Mouse (Mus musculus): ENCODE measurements around the gene Fhit. TPM values are rescaled to one million over a fixed set of nuclear protein-coding genes. Genes with fewer than 3 reads are reported as not detected.

The Fhit gene
- polyA plus RNA-seq, 1 experiment from 2014 or later, result 1.6 TPM

DNA sequence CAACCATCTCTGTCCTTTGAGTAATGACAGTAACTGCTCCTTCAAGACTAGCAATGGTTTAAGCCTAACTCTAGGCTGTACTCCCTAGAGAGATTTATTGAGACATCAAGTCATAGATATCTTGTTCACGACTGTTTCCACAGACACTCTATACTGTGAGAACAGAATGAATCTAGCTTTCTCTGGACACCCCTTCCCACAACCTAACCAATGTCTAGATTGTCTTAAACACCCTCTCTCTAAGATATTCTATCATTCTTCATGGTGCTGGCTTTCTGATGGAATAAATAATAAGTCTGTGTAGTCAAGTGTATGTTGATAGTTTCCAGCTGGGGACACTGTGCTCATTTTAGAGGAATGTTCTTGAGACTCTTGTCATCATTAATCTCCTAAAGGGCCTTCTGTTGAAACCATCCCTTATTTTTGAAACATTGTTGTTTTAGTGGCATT, 1148.0 kb downstream of the Fhit start:
- H3K36me3 ChIP-seq, result no peaks in the 10 kb centered on the region
- DNase-seq (no peak), ATAC-seq (ENCODE audit: low read depth) (no peak)
- no peak overlapping the region for H3K27ac ChIP-seq
- H3K4me1 ChIP-seq (replicated peaks), result no peaks in the 10 kb centered on the region
- no peak overlapping the region for H3K4me2 ChIP-seq
- H3K9me3 ChIP-seq (replicated peaks), result no peaks in the 10 kb centered on the region
- no peak overlapping the region for H3K9ac ChIP-seq
- no peaks in the 10 kb centered on the region for H3K27me3 ChIP-seq
- no peak overlapping the region for H3K4me3 ChIP-seq (replicated peaks)
- WGBS (ENCODE audit: insufficient replicate concordance), result 49% methylated on average over 1 of the region's 1 CpGs

DNA sequence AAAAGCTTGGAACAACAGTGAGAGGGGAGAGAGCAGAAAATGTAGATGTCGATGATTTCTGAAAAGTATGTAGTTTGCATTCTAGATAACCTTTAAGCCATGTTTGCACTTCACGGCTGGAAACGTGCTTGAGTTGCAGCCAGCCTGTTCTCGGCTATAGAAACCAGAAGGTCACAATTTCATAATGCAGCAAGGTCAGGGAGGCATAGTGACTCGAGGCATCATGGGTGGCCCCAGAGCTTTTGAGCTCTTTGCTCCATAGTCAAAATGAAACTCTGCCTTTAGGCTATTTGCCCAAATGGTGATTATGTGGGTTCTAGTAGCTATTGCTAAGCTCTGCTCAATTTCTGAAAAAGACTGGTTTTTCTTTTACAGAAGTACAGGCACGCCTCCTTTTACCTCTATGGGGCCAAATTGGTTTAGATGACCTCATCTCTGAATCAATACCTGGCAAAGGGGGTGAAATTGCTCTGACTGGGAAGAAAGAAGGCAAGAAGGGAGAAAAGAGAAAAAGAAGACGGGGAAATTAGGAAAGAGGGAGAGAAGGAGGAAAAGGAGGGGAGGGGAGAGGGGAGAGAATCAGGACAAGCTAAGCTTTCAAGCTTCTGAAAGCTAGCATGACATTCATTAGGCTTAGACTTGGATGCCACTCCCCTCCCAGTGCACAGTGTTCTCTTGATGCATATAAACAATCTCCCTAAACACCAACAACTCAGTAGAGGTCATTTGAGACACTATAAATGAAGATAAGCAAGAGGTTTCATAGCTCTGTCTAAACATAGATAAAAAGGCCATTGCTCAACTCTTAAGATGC, 1148.6 kb downstream of the Fhit start:
- DNase-seq (no peak), ATAC-seq (ENCODE audit: low read depth) (no peak)
- Histone ChIP-seq H3K4me2 (no peak overlapping the region), H3K9me3 (replicated peaks) (no peaks in the 10 kb centered on the region), H3K4me3 (replicated peaks) (no peak overlapping the region), H3K27me3 (no peaks in the 10 kb centered on the region), H3K27ac (no peak overlapping the region), H3K9ac (no peak overlapping the region), H3K36me3 (no peaks in the 10 kb centered on the region), H3K4me1 (replicated peaks) (no peaks in the 10 kb centered on the region)
- WGBS (ENCODE audit: insufficient replicate concordance), result 49% methylated on average over 7 of the region's 7 CpGs

DNA sequence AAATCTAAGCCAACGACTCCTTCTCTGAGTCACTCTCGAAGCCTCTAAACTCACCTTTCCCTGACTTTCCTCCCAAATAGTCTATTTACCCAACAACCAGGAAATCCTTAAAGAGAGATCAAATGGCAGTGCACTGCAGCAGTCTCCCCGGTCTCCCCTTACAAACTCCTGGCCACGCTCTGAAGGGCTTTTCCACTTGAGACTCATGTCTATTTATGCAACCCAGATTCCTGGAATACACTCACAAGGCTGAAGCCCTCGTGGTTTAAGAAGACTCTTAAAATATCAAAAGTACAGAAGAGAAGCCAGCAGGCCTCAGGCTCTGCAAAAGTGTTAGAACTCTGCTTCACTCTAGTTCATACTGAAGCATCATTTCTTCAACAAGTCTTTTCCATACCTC, 1155.6 kb downstream of the Fhit start:
- 58% methylated on average over 5 of the region's 5 CpGs for whole genome bisulfite sequencing (ENCODE audit: insufficient replicate concordance)
- ATAC-seq (ENCODE audit: low read depth), result no peak
- DNase-seq, result no peak
- H3K36me3 ChIP-seq, result no peaks in the 10 kb centered on the region
- H3K4me1 ChIP-seq (replicated peaks), result no peaks in the 10 kb centered on the region
- no peak overlapping the region for H3K4me2 ChIP-seq
- no peaks in the 10 kb centered on the region for H3K9me3 ChIP-seq (replicated peaks)
- H3K4me3 ChIP-seq (replicated peaks), result no peak overlapping the region
- no peaks in the 10 kb centered on the region for H3K27me3 ChIP-seq
- H3K9ac ChIP-seq, result no peak overlapping the region
- no peak overlapping the region for H3K27ac ChIP-seq

DNA sequence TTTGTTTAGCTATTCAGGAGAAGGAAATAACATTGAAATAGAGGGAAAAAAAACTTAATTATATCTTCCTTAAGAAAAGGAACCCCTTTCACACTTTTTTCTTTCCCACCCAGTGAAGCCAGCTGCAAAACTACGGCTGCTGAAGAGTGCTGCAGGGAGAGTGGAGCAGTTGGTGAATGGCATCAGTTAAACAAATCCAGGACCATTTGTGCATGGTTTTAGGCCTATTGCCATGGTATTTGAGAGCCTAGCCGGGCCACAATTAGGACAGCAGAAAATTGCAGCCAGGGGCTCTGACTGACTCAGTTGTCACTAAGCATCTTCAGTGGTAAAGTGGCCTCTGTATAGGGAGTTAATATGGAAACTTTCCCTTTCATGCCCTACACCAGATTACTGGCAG, 1158.0 kb downstream of the Fhit start:
- Histone ChIP-seq H3K36me3 (no peaks in the 10 kb centered on the region), H3K4me3 (replicated peaks) (no peak overlapping the region), H3K27ac (no peak overlapping the region), H3K4me2 (no peak overlapping the region), H3K9ac (no peak overlapping the region), H3K4me1 (replicated peaks) (no peaks in the 10 kb centered on the region), H3K9me3 (replicated peaks) (no peaks in the 10 kb centered on the region), H3K27me3 (no peaks in the 10 kb centered on the region)
- ATAC-seq (ENCODE audit: low read depth), result no peak
- 66% methylated on average over 2 of the region's 2 CpGs for WGBS (ENCODE audit: insufficient replicate concordance)
- DNase-seq, result no peak

DNA sequence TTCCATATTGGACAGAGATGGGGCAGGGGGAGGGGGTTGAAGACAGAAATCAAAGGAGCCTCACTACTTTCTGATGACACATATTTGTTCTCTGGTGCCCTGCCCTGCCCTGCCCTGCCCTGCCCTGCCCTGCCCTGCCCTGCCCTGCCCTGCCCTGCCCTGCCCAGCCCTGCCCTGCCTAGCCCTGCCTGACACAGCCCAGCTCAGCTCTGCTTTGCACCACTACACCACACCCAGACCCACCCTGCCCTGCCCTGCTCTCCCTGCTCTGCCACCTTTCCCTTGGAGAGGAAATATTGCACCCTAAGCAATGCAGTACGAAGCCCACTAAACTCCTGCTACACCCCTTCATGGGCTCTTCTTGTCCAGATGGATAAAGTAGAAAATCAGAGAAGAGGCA, 1171.2 kb downstream of the Fhit start:
- Histone ChIP-seq H3K9ac (no peak overlapping the region), H3K4me1 (replicated peaks) (no peaks in the 10 kb centered on the region), H3K4me3 (replicated peaks) (no peak overlapping the region), H3K9me3 (replicated peaks) (no peaks in the 10 kb centered on the region), H3K4me2 (no peak overlapping the region), H3K27me3 (no peaks in the 10 kb centered on the region), H3K36me3 (no peaks in the 10 kb centered on the region), H3K27ac (no peak overlapping the region)
- DNase-seq, result no peak
- WGBS (ENCODE audit: insufficient replicate concordance), result 60% methylated on average over 1 of the region's 1 CpGs
- ATAC-seq (ENCODE audit: low read depth), result no peak

DNA sequence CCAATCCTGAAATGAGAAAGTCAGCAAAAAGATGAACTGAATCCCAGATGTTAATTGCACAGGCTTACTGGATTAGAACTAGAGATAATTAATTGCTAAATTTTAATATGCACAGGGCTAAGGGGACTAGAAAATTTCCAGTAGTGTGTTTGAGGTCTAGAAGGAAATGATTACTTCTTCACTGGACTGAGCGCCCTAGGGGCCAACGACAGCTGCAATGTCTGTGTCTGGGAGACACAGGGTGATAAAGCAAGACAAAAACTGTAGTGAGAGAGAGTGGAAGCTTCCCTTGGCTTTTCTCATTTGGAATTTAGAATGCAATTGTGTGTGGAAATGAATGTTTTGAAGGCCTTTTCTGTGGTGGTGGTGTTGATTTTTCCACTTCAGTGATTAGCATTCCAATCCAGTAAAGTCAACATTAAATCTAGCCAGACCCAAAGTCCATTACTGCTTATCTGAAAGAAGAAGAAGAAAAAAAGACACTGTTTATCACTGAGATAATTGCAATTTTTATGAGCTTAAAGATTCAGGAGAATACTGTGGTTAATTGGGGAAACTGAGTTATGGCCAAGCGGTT, 1184.8 kb downstream of the Fhit start:
- H3K4me2 ChIP-seq, result no peak overlapping the region
- no peak overlapping the region for H3K4me3 ChIP-seq (replicated peaks)
- no peaks in the 10 kb centered on the region for H3K36me3 ChIP-seq
- 61% methylated on average over 3 of the region's 3 CpGs for WGBS (ENCODE audit: insufficient replicate concordance)
- no peak for DNase-seq
- H3K9me3 ChIP-seq (replicated peaks), result no peaks in the 10 kb centered on the region
- H3K27me3 ChIP-seq, result no peaks in the 10 kb centered on the region
- no peak overlapping the region for H3K27ac ChIP-seq
- H3K9ac ChIP-seq, result no peak overlapping the region
- no peak for ATAC-seq (ENCODE audit: low read depth)
- H3K4me1 ChIP-seq (replicated peaks), result no peaks in the 10 kb centered on the region

DNA sequence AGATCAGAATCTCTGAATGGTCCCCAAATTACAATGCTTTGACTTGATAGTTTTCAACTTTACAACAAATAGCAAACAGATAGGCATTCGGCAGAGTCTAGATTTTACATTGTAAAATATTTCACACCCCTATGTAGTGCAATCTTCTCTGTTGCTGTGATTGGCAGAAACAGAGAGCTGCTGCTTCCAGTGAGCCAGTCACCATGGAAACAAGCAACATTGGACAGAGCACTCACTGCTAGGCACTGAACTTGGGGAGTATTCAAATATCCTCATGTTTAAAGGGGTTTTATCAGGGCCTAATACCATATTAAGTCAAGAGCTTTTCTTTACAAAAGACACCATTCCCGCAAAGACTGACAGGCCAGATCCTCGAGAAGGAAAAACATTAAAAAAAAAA, 1187.4 kb downstream of the Fhit start:
- Histone ChIP-seq H3K4me1 (replicated peaks) (no peaks in the 10 kb centered on the region), H3K27me3 (no peaks in the 10 kb centered on the region), H3K27ac (no peak overlapping the region), H3K9me3 (replicated peaks) (no peaks in the 10 kb centered on the region), H3K4me3 (replicated peaks) (no peak overlapping the region), H3K9ac (no peak overlapping the region), H3K4me2 (no peak overlapping the region), H3K36me3 (no peaks in the 10 kb centered on the region)
- 57% methylated on average over 3 of the region's 3 CpGs for WGBS (ENCODE audit: insufficient replicate concordance)
- ATAC-seq (ENCODE audit: low read depth) (no peak), DNase-seq (no peak)

DNA sequence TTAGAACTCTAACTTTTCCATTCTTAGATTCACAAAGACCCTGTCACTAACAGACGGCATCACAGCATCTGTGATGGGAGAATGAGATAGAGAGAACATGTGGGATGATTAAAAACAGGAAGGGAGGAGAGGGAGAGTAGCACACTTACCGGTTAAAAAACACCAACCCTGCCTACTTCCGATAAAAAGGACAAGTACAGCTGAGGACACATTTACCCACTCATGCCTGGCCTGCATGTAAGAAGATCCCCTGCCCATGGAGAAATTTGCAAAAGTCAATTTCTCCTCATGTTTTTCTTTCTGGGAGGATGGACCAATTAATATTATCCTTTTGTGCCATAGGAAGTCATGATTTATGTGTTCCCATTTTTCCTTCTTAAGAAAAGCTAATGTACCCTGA, 1198.0 kb downstream of the Fhit start:
- DNase-seq, result no peak
- 55% methylated on average over 3 of the region's 3 CpGs for WGBS (ENCODE audit: insufficient replicate concordance)
- ATAC-seq (ENCODE audit: low read depth), result no peak

DNA sequence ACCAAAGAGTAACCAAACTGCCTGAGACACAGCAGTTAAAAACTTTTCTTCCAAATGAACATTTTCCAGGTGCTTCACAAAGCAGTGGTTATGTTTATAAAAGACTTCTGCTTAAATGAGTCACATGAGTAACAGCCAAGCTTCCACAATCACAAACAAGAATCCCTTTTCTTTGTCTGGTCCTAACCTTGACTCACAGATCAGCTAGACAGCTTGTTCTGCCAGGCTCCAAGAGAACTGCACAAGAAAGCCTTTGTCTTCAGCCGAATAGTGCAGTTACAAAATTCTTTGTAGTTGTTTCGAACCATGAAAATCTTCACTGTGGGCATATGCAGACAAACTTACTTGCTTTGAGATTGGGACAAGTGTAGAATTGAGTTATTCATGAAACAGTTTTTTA, 1201.4 kb downstream of the Fhit start:
- DNase-seq, result no peak
- H3K4me1 ChIP-seq (replicated peaks), result no peaks in the 10 kb centered on the region
- H3K9me3 ChIP-seq (replicated peaks), result no peaks in the 10 kb centered on the region

More for the DNA sequence above, 1198.0 kb downstream of the Fhit start:
- no peak overlapping the region for H3K27ac ChIP-seq
- H3K4me2 ChIP-seq, result no peak overlapping the region
- H3K27me3 ChIP-seq, result no peaks in the 10 kb centered on the region
- no peaks in the 10 kb centered on the region for H3K9me3 ChIP-seq (replicated peaks)
- no peak overlapping the region for H3K4me3 ChIP-seq (replicated peaks)
- no peak overlapping the region for H3K9ac ChIP-seq
- no peaks in the 10 kb centered on the region for H3K4me1 ChIP-seq (replicated peaks)
- H3K36me3 ChIP-seq, result no peaks in the 10 kb centered on the region

DNA sequence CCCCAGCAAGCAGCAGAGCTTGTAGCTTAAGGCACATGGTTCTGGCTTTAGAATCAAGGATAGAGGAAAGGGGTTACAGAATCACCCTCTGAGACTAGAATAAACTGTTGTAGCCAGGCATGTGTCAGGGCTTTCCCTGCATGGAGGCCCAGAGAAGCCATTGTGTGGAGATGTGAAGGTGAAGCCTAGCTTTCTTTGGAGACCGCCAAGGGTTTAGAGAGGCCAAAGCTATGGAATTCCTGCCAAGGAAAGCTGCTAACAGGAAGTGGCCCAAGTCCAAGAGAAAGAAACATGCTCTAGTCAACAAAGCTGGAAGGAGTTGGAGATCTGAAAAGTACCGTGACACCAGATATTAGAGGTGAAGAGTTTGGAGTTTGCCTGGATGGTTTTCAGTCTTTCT, 1262.3 kb downstream of the Fhit start:
- H3K9ac ChIP-seq, result no peak overlapping the region
- no peaks in the 10 kb centered on the region for H3K9me3 ChIP-seq (replicated peaks)
- H3K4me3 ChIP-seq (replicated peaks), result no peak overlapping the region
- no peak overlapping the region for H3K4me2 ChIP-seq
- no peak for DNase-seq
- no peaks in the 10 kb centered on the region for H3K36me3 ChIP-seq
- H3K4me1 ChIP-seq (replicated peaks), result no peaks in the 10 kb centered on the region
- no peak for ATAC-seq (ENCODE audit: low read depth)
- H3K27me3 ChIP-seq, result no peaks in the 10 kb centered on the region
- H3K27ac ChIP-seq, result no peak overlapping the region
- 74% methylated on average over 2 of the region's 2 CpGs for WGBS (ENCODE audit: insufficient replicate concordance)

More for the DNA sequence above, 1201.4 kb downstream of the Fhit start:
- H3K4me3 ChIP-seq (replicated peaks), result no peak overlapping the region
- 71% methylated on average over 2 of the region's 2 CpGs for WGBS (ENCODE audit: insufficient replicate concordance)
- H3K36me3 ChIP-seq, result no peaks in the 10 kb centered on the region
- no peak overlapping the region for H3K9ac ChIP-seq
- ATAC-seq (ENCODE audit: low read depth), result no peak
- no peaks in the 10 kb centered on the region for H3K27me3 ChIP-seq
- no peak overlapping the region for H3K27ac ChIP-seq
- no peak overlapping the region for H3K4me2 ChIP-seq

DNA sequence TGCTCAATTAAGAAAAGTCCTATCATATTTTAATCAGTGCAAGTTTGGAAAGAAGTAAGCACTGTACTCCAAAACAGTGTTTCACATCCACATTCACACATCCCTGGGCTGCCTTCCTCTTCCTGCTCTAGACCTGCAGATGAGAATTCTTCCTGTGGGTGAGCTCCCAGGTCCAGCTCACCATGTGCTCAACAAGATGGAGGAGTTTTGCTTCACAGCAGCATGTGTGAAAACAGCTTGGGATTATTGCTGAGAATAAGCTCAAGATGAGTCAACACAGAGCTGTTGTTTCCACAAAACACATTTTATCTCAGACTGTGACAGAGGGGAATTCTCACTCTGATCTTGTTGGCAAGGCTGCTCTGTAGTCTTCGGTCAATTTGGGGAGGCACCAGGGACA, 1265.3 kb downstream of the Fhit start:
- no peaks in the 10 kb centered on the region for H3K36me3 ChIP-seq
- H3K27me3 ChIP-seq, result no peaks in the 10 kb centered on the region
- H3K27ac ChIP-seq, result no peak overlapping the region
- DNase-seq (no peak), ATAC-seq (ENCODE audit: low read depth) (no peak)
- no peaks in the 10 kb centered on the region for H3K9me3 ChIP-seq (replicated peaks)
- H3K9ac ChIP-seq, result no peak overlapping the region
- WGBS (ENCODE audit: insufficient replicate concordance), result 78% methylated on average over 1 of the region's 1 CpGs
- no peak overlapping the region for H3K4me3 ChIP-seq (replicated peaks)
- H3K4me1 ChIP-seq (replicated peaks), result no peaks in the 10 kb centered on the region
- no peak overlapping the region for H3K4me2 ChIP-seq

DNA sequence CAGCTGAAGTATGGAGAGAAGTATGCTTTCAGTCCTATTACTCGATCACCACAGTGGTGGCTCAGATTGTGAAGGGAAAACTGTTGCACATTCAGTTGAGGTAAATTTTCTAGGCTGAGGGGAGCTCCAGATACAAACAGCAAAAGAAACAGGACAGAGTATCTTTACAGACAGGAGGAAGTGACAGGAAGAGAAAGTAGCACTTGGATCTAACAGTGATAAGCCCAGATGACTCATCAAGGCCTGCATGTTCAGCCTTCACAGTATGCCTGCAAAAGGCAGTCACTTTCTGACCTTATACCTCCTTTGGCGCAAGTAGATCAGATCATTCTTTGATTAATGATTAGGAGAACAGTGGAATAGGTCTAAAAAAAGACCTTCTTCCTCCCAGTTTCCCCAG, 1309.8 kb downstream of the Fhit start:
- Histone ChIP-seq H3K4me2 (no peak overlapping the region), H3K9ac (no peak overlapping the region), H3K9me3 (replicated peaks) (no peaks in the 10 kb centered on the region), H3K36me3 (no peaks in the 10 kb centered on the region), H3K4me3 (replicated peaks) (no peak overlapping the region), H3K4me1 (replicated peaks) (no peaks in the 10 kb centered on the region), H3K27me3 (no peaks in the 10 kb centered on the region), H3K27ac (no peak overlapping the region)
- no peak for ATAC-seq (ENCODE audit: low read depth)
- no peak for DNase-seq
- 17% methylated on average over 2 of the region's 2 CpGs for WGBS (ENCODE audit: insufficient replicate concordance)
